Mouse (Mus musculus) c-Kit-positive CD71-positive TER-119-negative erythroid progenitor cells, embryonic 14.5 days (primary cell): ENCODE results near the gene Stk4.

Experiments
- DNase-seq: peaks from one replicate; pipeline ENCODE4 v3.0.0-alpha.2; 2013; ENCODE audit warnings: low read depth

The Stk4 gene

DNA sequence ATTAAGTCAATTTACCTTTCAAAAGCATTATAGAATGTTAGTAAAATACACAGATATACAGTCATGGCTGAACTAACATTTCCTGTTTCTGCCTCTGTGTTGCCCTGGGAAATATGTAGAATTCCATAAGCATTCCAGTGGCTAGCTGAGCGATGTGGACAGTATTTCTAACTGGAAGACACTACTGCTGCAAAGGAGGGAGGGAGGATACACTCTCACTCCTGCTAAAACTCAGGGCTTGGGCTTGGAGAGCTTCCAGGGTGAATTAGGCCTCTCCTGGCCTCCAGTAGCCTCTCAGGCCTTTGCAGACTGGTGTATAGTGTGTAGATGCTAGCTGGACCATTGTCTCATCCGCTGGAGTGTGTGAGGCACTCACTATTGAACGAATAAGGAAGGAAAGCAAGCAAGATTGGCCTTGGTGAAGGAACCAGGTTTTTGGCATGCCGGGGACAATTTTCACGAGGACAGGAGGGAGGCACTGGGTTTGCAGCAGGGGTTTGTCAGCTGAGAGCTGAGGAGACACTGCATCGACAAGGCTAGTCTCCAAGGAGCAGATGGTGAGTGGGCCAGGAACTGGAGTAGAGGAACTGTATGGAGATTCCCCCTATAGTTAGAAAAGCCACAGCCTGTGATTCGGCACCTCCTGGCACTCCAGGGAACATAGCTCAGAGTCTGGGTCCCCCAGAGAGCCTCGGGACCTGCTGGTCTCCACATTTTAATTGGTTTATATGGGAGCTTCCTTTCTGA, 104.7 kb downstream of the Stk4 start:
- DNase-seq, result no peak

GRCm38 (mm10) chr2:164175850-164176249, 105.7 kb downstream of the Stk4 start:
- no peak for DNase-seq

DNA sequence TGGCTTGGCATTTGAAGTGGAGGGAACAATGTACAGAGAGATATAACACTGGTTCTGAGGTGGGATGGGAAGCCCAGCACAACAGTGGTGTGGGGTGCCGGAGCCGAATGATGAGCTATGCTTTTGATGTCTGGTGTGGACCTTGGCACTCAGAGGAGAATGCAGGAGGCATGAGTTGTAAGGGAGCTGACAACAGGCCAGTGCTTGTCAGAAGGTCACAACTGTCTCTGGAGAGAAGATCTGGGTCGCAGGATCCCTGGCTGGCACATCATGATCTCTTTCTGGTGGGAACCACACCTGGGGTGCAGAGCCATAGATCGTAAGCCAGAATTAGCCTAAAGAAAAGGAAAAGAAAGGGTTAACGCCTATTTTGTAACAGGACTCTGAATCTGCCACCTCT, 107.7 kb downstream of the Stk4 start:
- no peak for DNase-seq

DNA sequence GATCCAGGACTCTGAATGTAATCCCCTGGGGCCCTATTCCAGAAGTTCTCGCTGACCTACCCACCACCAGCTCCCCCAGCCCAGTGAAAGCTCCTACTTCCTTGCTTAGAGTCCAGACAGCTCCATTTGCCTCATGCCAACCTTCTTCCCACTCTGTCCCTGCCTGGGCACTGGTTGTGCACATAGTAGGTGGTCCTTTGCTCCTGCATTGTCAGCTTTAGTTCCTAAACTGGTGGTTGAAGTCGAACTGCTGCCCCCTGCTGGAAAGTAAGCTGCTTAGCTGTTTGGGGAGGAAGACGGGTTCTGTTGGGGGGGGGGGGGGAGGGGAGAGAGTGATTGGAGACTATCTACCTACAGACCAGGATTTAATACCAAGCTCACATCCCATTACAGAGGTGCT, 110.0 kb downstream of the Stk4 start:
- DNase-seq, result peak; percentile 8

DNA sequence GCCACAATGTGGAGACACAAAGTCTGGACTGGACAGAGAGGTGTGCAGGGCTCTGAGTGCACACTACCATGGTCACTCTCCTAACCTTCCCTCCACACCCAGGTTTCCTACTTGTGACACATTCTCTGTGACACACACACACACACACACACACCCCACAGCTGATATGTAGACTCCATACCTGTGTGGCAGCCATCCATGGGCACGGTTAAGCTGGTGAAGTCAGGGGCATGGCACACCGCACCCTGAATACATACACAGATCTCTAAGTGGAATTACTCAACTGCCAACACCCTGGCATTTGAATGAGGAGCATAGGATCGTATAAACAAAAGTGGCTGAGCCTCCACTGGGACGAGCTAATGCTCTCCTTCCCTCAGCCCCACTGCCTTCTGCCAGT, 110.6 kb downstream of the Stk4 start:
- no peak for DNase-seq

DNA sequence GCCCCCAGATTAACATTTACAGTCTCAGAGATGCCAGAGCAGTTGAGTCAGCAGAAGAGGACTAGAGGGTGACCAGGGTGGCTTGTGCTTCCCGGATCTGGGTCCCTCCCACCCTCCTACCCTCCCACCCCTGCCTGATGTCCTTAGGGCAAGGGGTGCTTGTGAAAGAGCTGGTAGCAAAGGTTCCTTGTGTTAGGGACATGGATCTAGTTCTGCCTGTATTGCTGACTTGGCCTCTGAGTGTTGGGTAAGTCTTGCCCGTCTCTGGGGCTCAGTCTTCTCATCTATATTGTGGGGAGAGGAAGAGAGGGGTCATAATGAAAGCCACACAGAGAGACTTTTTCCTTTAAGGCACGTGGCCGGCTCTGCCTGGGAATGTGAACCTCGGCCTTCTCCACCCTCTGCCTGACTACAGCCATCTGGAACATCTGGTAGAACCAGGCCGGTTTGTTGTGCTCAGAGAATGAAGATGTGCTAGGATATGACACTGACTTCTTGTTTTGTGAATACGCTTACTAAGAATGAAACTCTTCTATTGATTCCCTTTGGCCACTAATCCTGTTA, 112.7 kb downstream of the Stk4 start, which contains the start of gene Wfdc5:
Gene Wfdc5 (minus strand): TSS at position 51 of the 564 bp plus-strand sequence.
- DNase-seq, result no peak

GRCm38 (mm10) chr2:164183340-164183739, 113.2 kb downstream of the Stk4 start:
- no peak for DNase-seq

DNA sequence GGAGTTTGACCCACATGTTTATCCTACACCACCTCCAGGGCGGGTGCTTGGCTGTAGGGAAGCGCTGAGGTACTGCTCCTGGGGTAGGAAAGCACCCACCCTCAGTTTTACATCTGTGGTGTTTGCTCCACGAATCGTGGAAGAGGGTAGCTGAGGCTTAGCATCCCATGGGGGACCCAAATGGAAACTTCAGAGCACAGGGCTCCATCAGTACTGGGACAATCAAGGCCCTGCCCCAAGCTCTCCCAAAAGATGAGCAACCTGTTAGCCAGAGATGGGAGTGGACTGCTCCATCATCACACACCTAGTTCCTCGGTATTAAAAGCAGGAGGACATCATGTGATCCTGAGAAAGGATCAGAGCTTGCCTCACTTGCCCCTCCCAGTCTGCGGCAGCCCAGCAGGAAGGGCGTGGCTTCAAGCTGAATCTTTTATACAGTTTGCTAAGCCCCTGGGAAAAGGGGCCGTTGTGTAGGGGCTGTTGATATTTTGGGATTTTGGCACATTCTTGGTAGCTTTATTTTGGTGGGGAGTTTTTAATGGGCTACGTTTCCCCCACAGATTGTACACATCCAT, 114.1 kb downstream of the Stk4 start:
- DNase-seq, result no peak

DNA sequence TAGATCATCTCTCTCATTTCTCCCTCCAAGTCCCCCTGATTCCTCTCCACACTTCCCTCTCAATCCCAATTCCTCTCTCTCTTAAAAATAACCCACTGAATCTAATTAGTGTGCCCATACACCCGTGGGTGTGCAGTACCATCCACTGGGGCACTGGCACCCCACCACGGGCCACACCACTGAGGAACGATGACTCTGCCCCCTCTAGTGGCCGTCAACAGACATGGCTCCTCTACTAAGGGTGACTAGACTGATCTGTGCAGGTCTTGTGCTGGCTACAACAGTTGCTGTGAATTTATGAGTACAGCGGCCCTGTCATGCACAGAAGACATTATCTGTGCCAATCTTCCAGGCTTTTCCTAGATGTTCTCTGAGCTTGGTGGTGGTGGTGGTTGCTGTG, 118.6 kb downstream of the Stk4 start:
- no peak for DNase-seq

GRCm38 (mm10) chr2:164190576-164190975, 120.5 kb downstream of the Stk4 start, which contains the start of gene Wfdc12:
Wfdc12 (minus strand) TSS chr2:164190608.
- DNase-seq, result no peak

DNA sequence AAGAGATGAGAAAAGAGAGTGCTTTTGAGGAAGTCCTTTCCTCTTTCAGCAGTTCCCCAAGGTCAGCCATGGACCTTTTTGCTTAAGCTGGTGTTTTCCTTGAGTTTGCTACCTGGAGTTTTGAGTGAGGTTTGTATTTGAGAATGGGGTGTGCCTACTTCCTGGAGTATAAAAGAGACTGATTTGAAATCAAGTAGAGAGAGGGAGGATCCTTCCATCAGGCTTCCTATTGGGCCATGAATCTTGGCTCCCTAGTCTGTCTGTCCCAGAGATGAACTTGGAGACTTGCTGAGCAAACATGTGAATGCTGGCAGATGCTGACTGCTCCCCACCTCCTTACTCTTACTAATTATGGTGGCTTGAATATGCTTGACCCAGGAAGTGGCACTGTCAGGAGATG, 122.2 kb downstream of the Stk4 start:
- DNase-seq, result no peak

GRCm38 (mm10) chr2:164194959-164195630, 125.0 kb downstream of the Stk4 start:
- DNase-seq, result no peak

- no peak for DNase-seq
Observed at GRCm38 (mm10) chr2:164195971-164196699, 126.0 kb downstream of the Stk4 start.

- DNase-seq, result no peak
Observed at GRCm38 (mm10) chr2:164196700-164196990, 126.5 kb downstream of the Stk4 start.

- no peak for DNase-seq
Observed at GRCm38 (mm10) chr2:164199626-164200327, 129.7 kb downstream of the Stk4 start, which contains the start of gene Wfdc15a. Wfdc15a (minus strand) TSS chr2:164200130.
